ENCODE assay signal across 8 mouse cellular contexts in the genomic region with DNA sequence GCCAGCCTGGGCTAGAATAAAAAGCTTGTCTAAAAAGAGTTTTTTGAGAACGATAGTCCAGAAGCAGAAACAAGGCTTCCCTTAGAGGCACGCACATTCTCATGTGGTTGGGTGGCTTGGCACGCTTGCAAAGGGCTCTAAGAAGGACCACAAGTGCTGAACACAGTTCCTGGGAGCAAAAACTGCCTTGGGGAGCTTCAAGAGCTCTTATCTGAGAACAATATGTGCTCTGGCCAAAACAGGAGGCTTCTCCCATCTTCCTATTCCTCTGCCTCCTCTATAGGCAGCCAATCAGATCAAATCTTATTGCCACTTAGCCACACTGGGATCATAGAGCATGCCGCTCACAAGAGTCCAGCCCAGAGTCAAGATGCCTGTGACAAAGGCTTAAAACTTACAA. TPM values are rescaled to one million over a fixed set of nuclear protein-coding genes. Genes with fewer than 3 reads are reported as not detected.
DNase-seq lines count a peak whose midpoint lies in the region; ATAC-seq and TF ChIP-seq lines count a peak whose summit lies in the region.

No protein-coding gene starts in this region.

- H3K27me3 ChIP-seq in MEL (ENCODE audit: control insufficient read depth in 1 of 2, insufficient read depth in 2 of 2, low read length in 2 of 2) = no peaks in the 10 kb centered on the region
- no peaks in the 10 kb centered on the region for H3K27me3 ChIP-seq in lung, embryonic 15.5 days

- H3K9ac ChIP-seq in MEL (ENCODE audit: control insufficient read depth, low read depth, low read length, poor library complexity, severe bottlenecking) = no peak overlapping the region
- peak overlapping the region; percentile 28 for H3K9ac ChIP-seq in lung, embryonic 15.5 days

- H3K27ac ChIP-seq in MEL (ENCODE audit: control insufficient read depth, low read depth, low read length) = 0 out of 2 replicates have a peak overlapping the region, but pooled peaks have one; percentile 19
- H3K27ac ChIP-seq in lung, embryonic 15.5 days = peak overlapping the region; percentile 93

- ATAC-seq in lung, embryonic 15.5 days (ENCODE audit: borderline replicate concordance, extremely low read depth, low FRiP score, low TSS enrichment) = peak; percentile 36; the same call in 1 of the 2 replicates
- ATAC-seq in inflammation-experienced regulatory T-cells, adult 6 months = no peak

- no peak for TF ChIP-seq EP300 in MEL (IDR thresholded peaks at IDR 0.05; ENCODE audit: low read depth in 1 of 2, low read length in 2 of 2)

- no peak for TF ChIP-seq CTCF in MEL (IDR thresholded peaks at IDR 0.05 in 2 of 3, conservative IDR thresholded peaks at IDR 0.05 in 1 of 3; ENCODE audit: control insufficient read depth in 1 of 3, insufficient read depth in 1 of 3, low read depth in 2 of 3, low read length in 3 of 3, poor library complexity in 1 of 3, severe bottlenecking in 1 of 3)

- peaks cover 10 to 41% of the 10 kb centered on the region in 2 experiments for H3K36me3 ChIP-seq in MEL (ENCODE audit: control insufficient read depth in 1 of 2, insufficient read depth in 2 of 2, low read length in 2 of 2)
- H3K36me3 ChIP-seq in lung, embryonic 15.5 days = no peaks in the 10 kb centered on the region

- no peaks in the 10 kb centered on the region for H3K9me3 ChIP-seq in MEL (replicated peaks; ENCODE audit: insufficient read depth, low read length)
- H3K9me3 ChIP-seq in lung, embryonic 15.5 days = no peaks in the 10 kb centered on the region

- peaks cover 59% of the 10 kb centered on the region for H3K79me2 ChIP-seq in MEL (ENCODE audit: control insufficient read depth, insufficient read depth, low read length, poor library complexity)

- peaks cover 18 to 24% of the 10 kb centered on the region in 2 experiments for H3K4me1 ChIP-seq in MEL (ENCODE audit: control insufficient read depth in 1 of 2, insufficient read depth in 2 of 2, low read length in 2 of 2)
- peaks cover 58% of the 10 kb centered on the region for H3K4me1 ChIP-seq in lung, embryonic 15.5 days

- H3K4me3 ChIP-seq in MEL (ENCODE audit: control insufficient read depth in 1 of 2, insufficient read depth in 1 of 2, low read depth in 2 of 2, low read length in 2 of 2) = no peak overlapping the region
- H3K4me3 ChIP-seq in lung, embryonic 15.5 days = no peak overlapping the region

- WGBS in lung, embryonic 15.5 days = 32% methylated on average over 4 of the region's 4 CpGs

- H3K4me2 ChIP-seq in lung, embryonic 15.5 days = peak overlapping the region; percentile 17

- intact Hi-C loops in heart, postnatal 10 days (cut with DNase I) = no loop called here

- TF ChIP-seq POLR2A in MEL (IDR thresholded peaks at IDR 0.05; ENCODE audit: control insufficient read depth in 1 of 2, insufficient read depth in 1 of 2, low read depth in 1 of 2, low read length in 2 of 2, poor library complexity in 1 of 2) = no peak

- TF ChIP-seq RAD21 in MEL (IDR thresholded peaks at IDR 0.05; ENCODE audit: low read depth, low read length) = no peak

- no peak for DNase-seq in MEL (ENCODE audit: low read depth, low spot score)
- DNase-seq in brain, adult 2 months (ENCODE audit: low read depth, low spot score) = peak; percentile 22
- DNase-seq in heart, postnatal 10 days = peak; percentile 58 to 65
- no peak for DNase-seq in right cerebral cortex, adult 2 months (ENCODE audit: low spot score in 2 of 2)
- no peak for DNase-seq in spleen, postnatal 4 days (ENCODE audit: low spot score in 2 of 2)
- no peak for DNase-seq in adrenal gland, adult 2 months

TF ChIP-seq in MEL, 35 proteins besides CTCF, POLR2A, EP300 and RAD21:
- TF ChIP-seq TCF12 (IDR thresholded peaks at IDR 0.05; ENCODE audit: low read depth, low read length) (no peak), NELFE (IDR thresholded peaks at IDR 0.05; ENCODE audit: low read depth, low read length) (no peak), POLR2AphosphoS2 (IDR thresholded peaks at IDR 0.05; ENCODE audit: low read length) (no peak), ZKSCAN1 (IDR thresholded peaks at IDR 0.05; ENCODE audit: low read depth, low read length) (no peak), MAFK (IDR thresholded peaks at IDR 0.05; ENCODE audit: borderline replicate concordance, low read depth, low read length) (no peak), GATA1 (IDR thresholded peaks at IDR 0.05; ENCODE audit: low read depth, low read length) (no peak), ZMIZ1 (IDR thresholded peaks at IDR 0.05; ENCODE audit: low read depth, low read length) (no peak), MAX (IDR thresholded peaks at IDR 0.05; ENCODE audit: low read length) (no peak), MYC (IDR thresholded peaks at IDR 0.05; ENCODE audit: low read depth, low read length) (no peak), E2F4 (IDR thresholded peaks at IDR 0.05; ENCODE audit: borderline replicate concordance, low read depth, low read length) (no peak), HCFC1 (IDR thresholded peaks at IDR 0.05; ENCODE audit: low read depth, low read length) (no peak), CHD1 (IDR thresholded peaks at IDR 0.05; ENCODE audit: low read depth, low read length) (no peak), SIN3A (IDR thresholded peaks at IDR 0.05; ENCODE audit: low read length) (no peak), SMC3 (IDR thresholded peaks at IDR 0.05; ENCODE audit: low read depth, low read length) (no peak)

RNA-seq across cellular contexts. Expression of a gene that starts 18.3 kb away (rescaled TPM):
- total RNA-seq in MEL (2012; rRNA removed) = 32.9 and 51.1 TPM in 2 replicates
- polyA plus RNA-seq in MEL (2012; ENCODE audit: insufficient read depth in 1 of 2, insufficient read length in 2 of 2, low read depth in 1 of 2, low replicate concordance in 2 of 2, missing spikeins in 1 of 2) = 100 to 1,000 TPM in 1 of 2 experiments, 10 to 100 TPM in 1; 83.8 to 274 TPM
- total RNA-seq in heart, postnatal 10 days (2021) = 100 to 1,000 TPM; 309 to 310 TPM
- polyA plus RNA-seq in lung, embryonic 15.5 days (2015; fragmentation: Nextera tagmentation; extraction: Ambion mirVana) = 181 and 185 TPM in 2 replicates
- polyA plus RNA-seq in inflammation-experienced regulatory T-cells, adult 6 months (2017; shearing (Covaris generic)) = 1 to 10 TPM; 3.9 to 7.5 (median 6.4) TPM
- 100 to 1,000 TPM in 1 of 2 experiments, 10 to 100 TPM in 1; 80.4 to 120 TPM for total RNA-seq in adrenal gland, adult 2 months (2021)
- polyA plus RNA-seq in adrenal gland, adult 2 months (2012; rRNA removed) = 42.2 and 42.7 TPM in 2 replicates

Comparison
In these comparisons a context has a peak if more than half of its experiments do, and no peak if none do; other contexts are left out.
1. DNase-seq: peak in brain, adult 2 months (single experiment) and heart, postnatal 10 days (2 of 2); none in MEL (single experiment), right cerebral cortex, adult 2 months (0 of 2), spleen, postnatal 4 days (0 of 2) and adrenal gland, adult 2 months (single experiment).